Comparison of ENCODE assay signal across 20 mouse cellular contexts in the genomic region with DNA sequence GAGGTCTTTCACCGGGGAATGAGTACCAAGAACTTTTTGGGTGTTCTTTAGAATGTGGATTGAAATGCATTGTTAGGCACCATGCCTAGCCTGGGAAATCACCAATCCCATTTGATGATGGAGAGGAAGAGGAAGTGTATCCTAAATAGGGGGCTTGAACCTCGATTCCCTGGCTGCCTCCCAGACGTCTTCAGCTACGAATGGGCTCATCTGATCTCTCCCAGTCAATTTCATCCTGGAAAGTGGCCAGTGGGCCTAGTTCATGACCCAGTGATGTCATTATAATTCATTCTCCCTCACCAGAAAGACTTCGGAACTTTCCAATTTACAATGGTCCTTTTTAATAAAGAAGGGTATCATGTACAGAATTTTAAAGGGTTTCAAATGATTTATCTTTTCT.
DNase-seq lines count a peak whose midpoint lies in the region; ATAC-seq and TF ChIP-seq lines count a peak whose summit lies in the region.
"Had no signal": no experiment of that assay in that cellular context is flagged by ENCODE, and none has a peak within 500 bp of the region (broad histone marks: within the 10 kb centered on the region; RNA-seq: fewer than 3 reads in every experiment).

No protein-coding gene starts in this region.

- H3K27me3 ChIP-seq in kidney, adult 2 months (replicated peaks; ENCODE audit: control insufficient read depth, insufficient read depth, low read length) = no peaks in the 10 kb centered on the region
- no peaks in the 10 kb centered on the region for H3K27me3 ChIP-seq in kidney, embryonic 15.5 days
- H3K27me3 ChIP-seq in lung, embryonic 15.5 days = no peaks in the 10 kb centered on the region
- no peaks in the 10 kb centered on the region for H3K27me3 ChIP-seq in hindbrain, embryonic 10.5 days (ENCODE audit: insufficient read depth, poor library complexity, severe bottlenecking)
- H3K27me3 ChIP-seq: forebrain, embryonic 12.5 days; hindbrain, embryonic 15.5 days had no signal

- H3K4me3 ChIP-seq in kidney, adult 2 months (ENCODE audit: insufficient read depth, low read depth, low read length) = no peak overlapping the region
- H3K4me3 ChIP-seq in brown adipose tissue, adult 24 weeks (ENCODE audit: insufficient read depth, low read depth, low read length) = no peak overlapping the region
- no peak overlapping the region for H3K4me3 ChIP-seq in kidney, embryonic 15.5 days (replicated peaks)
- H3K4me3 ChIP-seq in lung, embryonic 15.5 days = no peak overlapping the region
- no peak overlapping the region for H3K4me3 ChIP-seq in hindbrain, embryonic 10.5 days
- H3K4me3 ChIP-seq: forebrain, embryonic 12.5 days; heart, embryonic 12.5 days; hindbrain, embryonic 15.5 days had no signal

- TF ChIP-seq POLR2A in kidney, adult 2 months (IDR thresholded peaks at IDR 0.05; ENCODE audit: low read depth, low read length) = no peak

- TF ChIP-seq CTCF in kidney, adult 2 months (conservative IDR thresholded peaks at IDR 0.05; ENCODE audit: insufficient read depth, insufficient read length, low read depth, low read length) = no peak

- WGBS in kidney, adult 2 months = 57% methylated on average over 5 of the region's 5 CpGs
- 42% methylated on average over 5 of the region's 5 CpGs for WGBS in kidney, embryonic 15.5 days
- WGBS in lung, embryonic 15.5 days = 25% methylated on average over 5 of the region's 5 CpGs
- 79% methylated on average over 5 of the region's 5 CpGs for WGBS in hindbrain, embryonic 10.5 days

- no peaks in the 10 kb centered on the region for H3K36me3 ChIP-seq in kidney, adult 2 months (ENCODE audit: control insufficient read depth, insufficient read depth, low read length)
- no peaks in the 10 kb centered on the region for H3K36me3 ChIP-seq in kidney, embryonic 15.5 days
- H3K36me3 ChIP-seq in lung, embryonic 15.5 days = no peaks in the 10 kb centered on the region
- H3K36me3 ChIP-seq in hindbrain, embryonic 10.5 days = no peaks in the 10 kb centered on the region
- H3K36me3 ChIP-seq: forebrain, embryonic 12.5 days; heart, embryonic 12.5 days; hindbrain, embryonic 15.5 days had no signal

- H3K4me1 ChIP-seq in kidney, adult 2 months (ENCODE audit: control insufficient read depth, insufficient read depth, low read length) = no peaks in the 10 kb centered on the region
- no peaks in the 10 kb centered on the region for H3K4me1 ChIP-seq in brown adipose tissue, adult 24 weeks (ENCODE audit: control insufficient read depth, insufficient read depth, insufficient read length, low read length)
- H3K4me1 ChIP-seq in kidney, embryonic 15.5 days = 0 out of 2 replicates have a peak, but pooled peaks cover 10% of the 10 kb centered on the region
- H3K4me1 ChIP-seq in lung, embryonic 15.5 days = no peaks in the 10 kb centered on the region
- H3K4me1 ChIP-seq in hindbrain, embryonic 10.5 days (replicated peaks) = no peaks in the 10 kb centered on the region
- H3K4me1 ChIP-seq: forebrain, embryonic 12.5 days; heart, embryonic 12.5 days; hindbrain, embryonic 15.5 days had no signal

- DNase-seq in kidney, adult 2 months = peak; percentile 67
- DNase-seq in kidney, adult 8-10 months = no peak
- DNase-seq in cerebellum, adult 11-12 months = no peak
- DNase-seq in hindbrain, embryonic 10.5 days (ENCODE audit: low spot score) = no peak
- DNase-seq: adrenal gland, postnatal 10 days; cerebellum, adult 9-11 months; embryo, embryonic 11 days; gastrocnemius, postnatal 36 days; layer of hippocampus, postnatal 36 days; right cerebral cortex, postnatal 14 days had no signal

- no peak overlapping the region for H3K4me2 ChIP-seq in kidney, embryonic 15.5 days
- no peak overlapping the region for H3K4me2 ChIP-seq in lung, embryonic 15.5 days
- H3K4me2 ChIP-seq: forebrain, embryonic 12.5 days; heart, embryonic 12.5 days; hindbrain, embryonic 15.5 days had no signal

- no peaks in the 10 kb centered on the region for H3K9me3 ChIP-seq in kidney, embryonic 15.5 days (replicated peaks)
- H3K9me3 ChIP-seq in lung, embryonic 15.5 days = no peaks in the 10 kb centered on the region
- H3K9me3 ChIP-seq in hindbrain, embryonic 10.5 days = no peaks in the 10 kb centered on the region
- H3K9me3 ChIP-seq: forebrain, embryonic 12.5 days; heart, embryonic 12.5 days; hindbrain, embryonic 15.5 days had no signal

- ATAC-seq in kidney, embryonic 15.5 days (replicated peaks; ENCODE audit: low FRiP score) = peak; percentile 60; the same call in 1 of the 2 replicates
- ATAC-seq in lung, embryonic 15.5 days (ENCODE audit: borderline replicate concordance, extremely low read depth, low FRiP score, low TSS enrichment) = peak; percentile 73
- ATAC-seq in megakaryocyte-erythroid progenitor cell, adult 5-6 weeks (replicated peaks; ENCODE audit: low FRiP score, low TSS enrichment, poor library complexity, severe bottlenecking) = no peak
- ATAC-seq: intestine, embryonic 16.5 days had no signal

- H3K27ac ChIP-seq in kidney, adult 2 months (ENCODE audit: insufficient read depth, low read depth, low read length) = peak overlapping the region; percentile 80
- H3K27ac ChIP-seq in brown adipose tissue, adult 24 weeks (replicated peaks; ENCODE audit: low read depth, low read length) = peak overlapping the region; percentile 9; the same call in 1 of the 2 replicates
- H3K27ac ChIP-seq in kidney, embryonic 15.5 days = peak overlapping the region; percentile 56
- no peak overlapping the region for H3K27ac ChIP-seq in lung, embryonic 15.5 days
- no peak overlapping the region for H3K27ac ChIP-seq in hindbrain, embryonic 10.5 days
- H3K27ac ChIP-seq: forebrain, embryonic 12.5 days; hindbrain, embryonic 15.5 days; liver, embryonic 14.5 days; stomach, postnatal 0 days had no signal

- H3K9ac ChIP-seq in kidney, embryonic 15.5 days = no peak overlapping the region
- no peak overlapping the region for H3K9ac ChIP-seq in lung, embryonic 15.5 days
- H3K9ac ChIP-seq: forebrain, embryonic 12.5 days; heart, embryonic 12.5 days; hindbrain, embryonic 15.5 days; liver, embryonic 14.5 days had no signal

Comparison
In these comparisons a context has a peak if more than half of its experiments do, and no peak if none do; other contexts are left out.
1. H3K27ac ChIP-seq: peak in kidney, adult 2 months (single experiment), brown adipose tissue, adult 24 weeks (single experiment) and kidney, embryonic 15.5 days (single experiment); none in lung, embryonic 15.5 days (single experiment) and hindbrain, embryonic 10.5 days (single experiment).